ENCODE assay signal across 24 mouse cellular contexts in genomic region chr2:145936975-145937374, GRCm38 (mm10). TPM values are rescaled to one million over a fixed set of nuclear protein-coding genes. Genes with fewer than 3 reads are reported as not detected.
A peak's percentile ranks its signal among the peaks of the same experiment; 100 is the strongest.
DNase-seq lines count a peak whose midpoint lies in the region; ATAC-seq lines count a peak whose summit lies in the region.
"Had no signal": no experiment of that assay in that cellular context is flagged by ENCODE, and none has a peak within 500 bp of the region (broad histone marks: within the 10 kb centered on the region; RNA-seq: fewer than 3 reads in every experiment).

No protein-coding gene starts in this region.

- H3K9ac ChIP-seq in heart, embryonic 16.5 days (ENCODE audit: low read length), result no peak overlapping the region
- H3K9ac ChIP-seq: forebrain, postnatal 0 days; limb, embryonic 12.5 days; liver, embryonic 13.5 days; lung, embryonic 15.5 days; neural tube, embryonic 12.5 days had no signal

- ATAC-seq in heart, embryonic 16.5 days (replicated peaks; ENCODE audit: extremely low read depth, insufficient read depth, low FRiP score), result peak; percentile 28; the same call in 1 of the 2 replicates
- ATAC-seq in activated CD4-positive, CD25-positive, alpha-beta regulatory T cell, adult 4 months, result no peak
- ATAC-seq: forebrain, postnatal 0 days had no signal

- no peak overlapping the region; the same call in 1 of the 2 replicates for H3K27ac ChIP-seq in heart, embryonic 16.5 days (ENCODE audit: low read length)
- H3K27ac ChIP-seq in forebrain, embryonic 10.5 days, result no peak overlapping the region
- H3K27ac ChIP-seq: gastrocnemius, adult 2 months; left cerebral cortex, adult 2 months; limb, embryonic 12.5 days; liver, embryonic 13.5 days; lung, embryonic 15.5 days; neural tube, embryonic 12.5 days had no signal

- H3K4me1 ChIP-seq in heart, embryonic 16.5 days (ENCODE audit: control insufficient read depth, insufficient read depth, low read length), result peaks cover 10% of the 10 kb centered on the region
- H3K4me1 ChIP-seq in forebrain, embryonic 10.5 days, result peaks cover 10% of the 10 kb centered on the region

- peak overlapping the region; percentile 40 for H3K4me2 ChIP-seq in heart, embryonic 16.5 days (ENCODE audit: low read depth, low read length)
- H3K4me2 ChIP-seq: limb, embryonic 12.5 days; liver, embryonic 13.5 days; lung, embryonic 15.5 days; neural tube, embryonic 12.5 days had no signal

- WGBS in heart, embryonic 16.5 days, result 46% methylated on average over 8 of the region's 8 CpGs
- 89% methylated on average over 8 of the region's 8 CpGs for WGBS in forebrain, embryonic 10.5 days

- no peaks in the 10 kb centered on the region for H3K27me3 ChIP-seq in heart, embryonic 16.5 days (ENCODE audit: control insufficient read depth, insufficient read depth, low read length)
- H3K27me3 ChIP-seq in forebrain, embryonic 10.5 days (ENCODE audit: poor library complexity, severe bottlenecking), result no peaks in the 10 kb centered on the region
- H3K27me3 ChIP-seq: limb, embryonic 12.5 days; liver, embryonic 13.5 days; lung, embryonic 15.5 days; neural tube, embryonic 12.5 days had no signal

- H3K36me3 ChIP-seq in heart, embryonic 16.5 days (ENCODE audit: control insufficient read depth, insufficient read depth), result no peaks in the 10 kb centered on the region
- H3K36me3 ChIP-seq in forebrain, embryonic 10.5 days (replicated peaks), result peaks cover 8% of the 10 kb centered on the region

- peak overlapping the region; percentile 5; the same call in 1 of the 2 replicates for H3K4me3 ChIP-seq in heart, embryonic 16.5 days (ENCODE audit: low read length)
- H3K4me3 ChIP-seq in forebrain, embryonic 10.5 days, result no peak overlapping the region
- H3K4me3 ChIP-seq: erythroblast, embryonic 14.5 days; gastrocnemius, adult 2 months; left cerebral cortex, adult 2 months; limb, embryonic 12.5 days; liver, embryonic 13.5 days; lung, embryonic 15.5 days; megakaryocyte, embryonic 14.5 days; neural tube, embryonic 12.5 days had no signal

- no peaks in the 10 kb centered on the region for H3K9me3 ChIP-seq in heart, embryonic 16.5 days (replicated peaks; ENCODE audit: control insufficient read depth, low read length)
- H3K9me3 ChIP-seq in forebrain, embryonic 10.5 days, result no peaks in the 10 kb centered on the region
- H3K9me3 ChIP-seq: limb, embryonic 12.5 days; liver, embryonic 13.5 days; lung, embryonic 15.5 days; megakaryocyte, embryonic 14.5 days; neural tube, embryonic 12.5 days had no signal

- peak; percentile 69 for DNase-seq in ovary, adult 18-20 months (ENCODE audit: low spot score)
- DNase-seq in ovary, postnatal 10 days (ENCODE audit: low spot score), result no peak
- peak; percentile 26 for DNase-seq in heart, adult 8-10 months (ENCODE audit: low spot score)
- DNase-seq in testis, postnatal 14 days (ENCODE audit: low spot score), result peak; percentile 11
- DNase-seq in lung, postnatal 4 days, result no peak
- no peak for DNase-seq in forebrain, embryonic 10.5 days (ENCODE audit: extremely low spot score, low spot score)
- DNase-seq: cerebellum, adult 18-20 months; forebrain, postnatal 0 days; gastrocnemius, adult 2 months; kidney, adult 2 months; kidney, postnatal 25 days; liver, embryonic 13.5 days; right cerebral cortex, postnatal 4 days; thymus, postnatal 4 days had no signal

RNA-seq across cellular contexts. Expression of gene Crnkl1, which starts 2.2 kb away (rescaled TPM):
- total RNA-seq in heart, adult 8-10 months (2022), result 10 to 100 TPM; 16.6 to 23.3 (median 20.5) TPM
- polyA plus RNA-seq in heart, embryonic 16.5 days (2015; fragmentation: Nextera tagmentation; extraction: Ambion mirVana), result 17.4 and 20.7 TPM in 2 replicates
- polyA plus RNA-seq in forebrain, embryonic 10.5 days (2016; fragmentation: Nextera tagmentation; extraction: Ambion mirVana), result 38.2 and 41.6 TPM in 2 replicates
- polyA plus RNA-seq in activated CD4-positive, CD25-positive, alpha-beta regulatory T cell, adult 4 months (2017; shearing (Covaris generic)), result 10 to 100 TPM; 53.1 to 55.4 TPM

RNA-seq across cellular contexts. Expression of gene Cfap61, which starts 2.4 kb away (rescaled TPM):
- 1 to 10 TPM in 3 of 4 experiments, under 1 TPM in 1; 0.92 to 2.5 (median 1.7) TPM for total RNA-seq in heart, adult 8-10 months (2022)
- polyA plus RNA-seq in heart, embryonic 16.5 days (2015; fragmentation: Nextera tagmentation; extraction: Ambion mirVana), result 0.66 and 0.80 TPM in 2 replicates
- polyA plus RNA-seq in forebrain, embryonic 10.5 days (2016; fragmentation: Nextera tagmentation; extraction: Ambion mirVana), result 0.62 and 0.78 TPM in 2 replicates
- not detected for polyA plus RNA-seq in activated CD4-positive, CD25-positive, alpha-beta regulatory T cell, adult 4 months (2017; shearing (Covaris generic))
- total RNA-seq: common myeloid progenitor, adult 5-6 weeks; gastrocnemius, adult 2 months; granulocyte monocyte progenitor cell, adult 5-6 weeks had no signal
- polyA plus RNA-seq: erythroblast, embryonic 14.5 days had no signal

RNA-seq across cellular contexts. Expression of gene Naa20, which starts 35.1 kb away (rescaled TPM):
- total RNA-seq in heart, adult 8-10 months (2022), result 10 to 100 TPM; 73.0 to 85.8 (median 80.3) TPM
- 184 and 213 TPM in 2 replicates for polyA plus RNA-seq in heart, embryonic 16.5 days (2015; fragmentation: Nextera tagmentation; extraction: Ambion mirVana)
- polyA plus RNA-seq in forebrain, embryonic 10.5 days (2016; fragmentation: Nextera tagmentation; extraction: Ambion mirVana), result 155 and 167 TPM in 2 replicates
- 100 to 1,000 TPM; 124 to 131 TPM for polyA plus RNA-seq in activated CD4-positive, CD25-positive, alpha-beta regulatory T cell, adult 4 months (2017; shearing (Covaris generic))

Comparison
In these comparisons a context has a peak if more than half of its experiments do, and no peak if none do; other contexts are left out.
1. DNase-seq: peak in ovary, adult 18-20 months (single experiment), heart, adult 8-10 months (single experiment) and testis, postnatal 14 days (single experiment); none in ovary, postnatal 10 days (single experiment), lung, postnatal 4 days (0 of 2) and forebrain, embryonic 10.5 days (single experiment).